Mouse (Mus musculus): ENCODE results near the gene Prpf40b.
A peak's percentile ranks its signal among the peaks of the same experiment; 100 is the strongest.

Gene Prpf40b

GRCm38 (mm10) chr15:99290586-99290985, 4.3 kb upstream of the Prpf40b start:
- no peak for DNase-seq (ENCODE audit: low read depth, low spot score)

GRCm38 (mm10) chr15:99294287-99294686, 600 bp upstream of the Prpf40b start:
- peak; percentile 25 for DNase-seq (ENCODE audit: low read depth, low spot score)

GRCm38 (mm10) chr15:99295484-99295981, 646 bp downstream of the Prpf40b start, which contains the start of gene Fam186b:
TSS of gene Fam186b (minus strand) at chr15:99295888.
- peak; percentile 62 for DNase-seq (ENCODE audit: low read depth, low spot score)

GRCm38 (mm10) chr15:99296213-99296612, 1.3 kb downstream of the Prpf40b start:
- DNase-seq (ENCODE audit: low read depth, low spot score), result peak; percentile 26

GRCm38 (mm10) chr15:99307476-99307875, 12.6 kb downstream of the Prpf40b start:
- no peak for DNase-seq (ENCODE audit: low read depth, low spot score)

GRCm38 (mm10) chr15:99309549-99309948, 14.7 kb downstream of the Prpf40b start:
- DNase-seq (ENCODE audit: low read depth, low spot score), result no peak

GRCm38 (mm10) chr15:99310617-99311016, 15.7 kb downstream of the Prpf40b start:
- no peak for DNase-seq (ENCODE audit: low read depth, low spot score)

GRCm38 (mm10) chr15:99314891-99315290, 20.0 kb downstream of the Prpf40b start:
- DNase-seq (ENCODE audit: low read depth, low spot score), result no peak

GRCm38 (mm10) chr15:99316314-99317266, 21.7 kb downstream of the Prpf40b start:
- DNase-seq (ENCODE audit: low read depth, low spot score), result peak; percentile 67

- DNase-seq (ENCODE audit: low read depth, low spot score), result peak; percentile 26
These were observed 22.4 kb downstream of the Prpf40b start for GRCm38 (mm10) chr15:99317267-99317651.

- DNase-seq (ENCODE audit: low read depth, low spot score), result no peak
These were observed 23.2 kb downstream of the Prpf40b start for GRCm38 (mm10) chr15:99318071-99318470.

- DNase-seq (ENCODE audit: low read depth, low spot score), result no peak
These were observed 24.0 kb downstream of the Prpf40b start for GRCm38 (mm10) chr15:99318861-99319410.

- no peak for DNase-seq (ENCODE audit: low read depth, low spot score)
These were observed 24.6 kb downstream of the Prpf40b start for GRCm38 (mm10) chr15:99319411-99319871.

GRCm38 (mm10) chr15:99320168-99320674, 25.3 kb downstream of the Prpf40b start:
- no peak for DNase-seq (ENCODE audit: low read depth, low spot score)

- DNase-seq (ENCODE audit: low read depth, low spot score), result no peak
These were observed 26.1 kb downstream of the Prpf40b start for GRCm38 (mm10) chr15:99320978-99321377.

GRCm38 (mm10) chr15:99324151-99324550, 29.3 kb downstream of the Prpf40b start:
- DNase-seq (ENCODE audit: low read depth, low spot score), result no peak

- DNase-seq (ENCODE audit: low read depth, low spot score), result no peak
These were observed 30.7 kb downstream of the Prpf40b start for GRCm38 (mm10) chr15:99325598-99325997.

- no peak for DNase-seq (ENCODE audit: low read depth, low spot score)
These were observed 31.5 kb downstream of the Prpf40b start for GRCm38 (mm10) chr15:99326407-99326806.

- peak; percentile 68 for DNase-seq (ENCODE audit: low read depth, low spot score)
These were observed 32.1 kb downstream of the Prpf40b start for GRCm38 (mm10) chr15:99326959-99327358.

GRCm38 (mm10) chr15:99328011-99328410, 33.1 kb downstream of the Prpf40b start:
- no peak for DNase-seq (ENCODE audit: low read depth, low spot score)

GRCm38 (mm10) chr15:99330324-99330723, 35.4 kb downstream of the Prpf40b start:
- DNase-seq (ENCODE audit: low read depth, low spot score), result no peak

GRCm38 (mm10) chr15:99331341-99331740, 36.5 kb downstream of the Prpf40b start:
- DNase-seq (ENCODE audit: low read depth, low spot score), result no peak
